Mouse (Mus musculus) bone marrow, adult 2 months (tissue): ENCODE results near the gene Fam122b.

Experiments used
- CTCF ChIP-seq: fragments of 200-500 bp; IDR thresholded peaks from 2 replicates; pipeline ENCODE4 v1.5.1; 2011; ENCODE audit warnings: low read length, control low read depth; ENCODE audit not compliant: control insufficient read depth, insufficient read depth
- POLR2A ChIP-seq: fragments of 200-500 bp; IDR thresholded peaks from 2 replicates; pipeline ENCODE4 v1.6.1; 2011; ENCODE audit warnings: low read depth, mild to moderate bottlenecking, control low read depth, low read length, borderline replicate concordance; ENCODE audit not compliant: control insufficient read depth

DNA sequence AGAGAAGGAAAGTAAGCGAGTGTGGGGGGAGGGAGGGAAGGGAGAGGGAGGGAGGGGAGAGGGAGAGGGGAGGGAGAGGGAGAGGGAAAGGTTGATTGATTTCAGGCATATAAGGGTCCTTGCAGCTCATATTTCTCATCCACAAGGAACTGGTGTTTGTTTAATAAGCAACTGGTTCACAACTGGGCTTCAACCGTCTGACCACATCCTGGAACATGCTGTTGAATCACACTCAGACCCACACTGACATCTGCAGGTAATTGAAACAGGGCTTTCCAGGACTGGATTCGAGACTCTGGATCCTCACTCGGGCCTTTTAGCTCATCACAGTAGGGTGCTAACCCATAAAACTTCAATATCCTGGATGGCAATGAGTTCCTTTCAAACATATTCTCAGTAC is 35.9 kb downstream of the Fam122b start:
- no peak for TF ChIP-seq CTCF
- no peak for TF ChIP-seq POLR2A
